8 mouse cellular contexts compared by ENCODE assay signal in genomic region chr13:30973501-30974246, GRCm38 (mm10). TPM values are rescaled to one million over a fixed set of nuclear protein-coding genes. Genes with fewer than 3 reads are reported as not detected.
DNase-seq lines count a peak whose midpoint lies in the region; ATAC-seq lines count a peak whose summit lies in the region.

Gene Exoc2, minus strand, starts transcription at chr13:30974093.
Gene Gm5447, plus strand, starts transcription at chr13:30974204.

- no peaks in the 10 kb centered on the region for H3K9me3 ChIP-seq in embryonic facial prominence, embryonic 12.5 days
- H3K9me3 ChIP-seq in limb, embryonic 12.5 days: no peaks in the 10 kb centered on the region
- no peaks in the 10 kb centered on the region for H3K9me3 ChIP-seq in midbrain, embryonic 14.5 days (ENCODE audit: control insufficient read depth, low read length)

- DNase-seq in 3T3-L1 (ENCODE audit: low read depth, low spot score): peak; percentile 80
- DNase-seq in adrenal gland, postnatal 25 days: peak; percentile 83
- peak; percentile 98 for DNase-seq in heart, adult 11 months
- peak; percentile 88 for DNase-seq in kidney, adult 18-20 months
- peak; percentile 93 for DNase-seq in midbrain, embryonic 14.5 days
- DNase-seq in spleen, adult 12 weeks (ENCODE audit: low spot score): peak; percentile 77

- peak within 1 kb of the TSS; percentile 67 for H3K4me2 ChIP-seq in embryonic facial prominence, embryonic 12.5 days (replicated peaks)
- H3K4me2 ChIP-seq in limb, embryonic 12.5 days: peak within 1 kb of the TSS; percentile 64
- H3K4me2 ChIP-seq in midbrain, embryonic 14.5 days (ENCODE audit: low read length): peak within 1 kb of the TSS; percentile 67

- peak within 1 kb of the TSS; percentile 87 for H3K27ac ChIP-seq in embryonic facial prominence, embryonic 12.5 days
- H3K27ac ChIP-seq in limb, embryonic 12.5 days: peak within 1 kb of the TSS; percentile 87
- H3K27ac ChIP-seq in midbrain, embryonic 14.5 days (replicated peaks; ENCODE audit: low read depth, low read length): peak within 1 kb of the TSS; percentile 87

- H3K4me1 ChIP-seq in embryonic facial prominence, embryonic 12.5 days: peaks cover 5% of the 10 kb centered on the region; the same call in 1 of the 2 replicates
- H3K4me1 ChIP-seq in limb, embryonic 12.5 days (replicated peaks): peaks cover 7% of the 10 kb centered on the region; the same call in 1 of the 2 replicates
- H3K4me1 ChIP-seq in midbrain, embryonic 14.5 days (ENCODE audit: control insufficient read depth, insufficient read depth, low read length): peaks cover 4% of the 10 kb centered on the region; the same call in 1 of the 2 replicates

- peak within 1 kb of the TSS; percentile 90 for H3K4me3 ChIP-seq in embryonic facial prominence, embryonic 12.5 days
- peak within 1 kb of the TSS; percentile 86 for H3K4me3 ChIP-seq in limb, embryonic 12.5 days (replicated peaks)
- peak within 1 kb of the TSS; percentile 87 for H3K4me3 ChIP-seq in midbrain, embryonic 14.5 days (replicated peaks; ENCODE audit: low read depth, low read length)

- ATAC-seq in embryonic facial prominence, embryonic 12.5 days (ENCODE audit: insufficient number of reproducible peaks, insufficient read depth, low FRiP score, low TSS enrichment): peak; percentile 94
- ATAC-seq in limb, embryonic 12.5 days (ENCODE audit: insufficient number of reproducible peaks, insufficient read depth, low FRiP score, low TSS enrichment, low read depth): peak; percentile 92
- peak; percentile 97 for ATAC-seq in midbrain, embryonic 14.5 days (ENCODE audit: low FRiP score, low TSS enrichment)

- no peaks in the 10 kb centered on the region for H3K36me3 ChIP-seq in embryonic facial prominence, embryonic 12.5 days
- H3K36me3 ChIP-seq in limb, embryonic 12.5 days: no peaks in the 10 kb centered on the region
- no peaks in the 10 kb centered on the region for H3K36me3 ChIP-seq in midbrain, embryonic 14.5 days (ENCODE audit: control insufficient read depth, insufficient read depth, low read length)

- WGBS in embryonic facial prominence, embryonic 12.5 days: under 1% methylated on average over 54 of the region's 54 CpGs
- WGBS in limb, embryonic 12.5 days: under 1% methylated on average over 54 of the region's 54 CpGs
- under 1% methylated on average over 54 of the region's 54 CpGs for WGBS in midbrain, embryonic 14.5 days

- peak within 1 kb of the TSS; percentile 80 for H3K9ac ChIP-seq in embryonic facial prominence, embryonic 12.5 days
- peak within 1 kb of the TSS; percentile 90 for H3K9ac ChIP-seq in limb, embryonic 12.5 days (replicated peaks)
- H3K9ac ChIP-seq in midbrain, embryonic 14.5 days (replicated peaks; ENCODE audit: low read length): peak within 1 kb of the TSS; percentile 92

- no peaks in the 10 kb centered on the region for H3K27me3 ChIP-seq in embryonic facial prominence, embryonic 12.5 days
- peaks cover 3% of the 10 kb centered on the region; the same call in 1 of the 2 replicates for H3K27me3 ChIP-seq in limb, embryonic 12.5 days
- H3K27me3 ChIP-seq in midbrain, embryonic 14.5 days (ENCODE audit: control insufficient read depth, insufficient read depth, low read length): no peaks in the 10 kb centered on the region

RNA-seq across cellular contexts. Expression of gene Exoc2, which starts in this region (rescaled TPM):
- total RNA-seq in adrenal gland, postnatal 25 days (2021): 28.5 and 40.3 TPM in 2 replicates
- polyA plus RNA-seq in embryonic facial prominence, embryonic 12.5 days (2016; fragmentation: Nextera tagmentation; extraction: Ambion mirVana): 40.8 and 41.5 TPM in 2 replicates
- 37.0 and 38.1 TPM in 2 replicates for polyA plus RNA-seq in limb, embryonic 12.5 days (2016; fragmentation: Nextera tagmentation; extraction: Ambion mirVana)
- polyA plus RNA-seq in midbrain, embryonic 14.5 days (2014; fragmentation: Nextera tagmentation; extraction: Ambion mirVana): 56.2 and 63.1 TPM in 2 replicates

RNA-seq across cellular contexts. Expression of gene Gm5447, which starts in this region (rescaled TPM):
- not detected in 2 replicates for total RNA-seq in adrenal gland, postnatal 25 days (2021)
- polyA plus RNA-seq in embryonic facial prominence, embryonic 12.5 days (2016; fragmentation: Nextera tagmentation; extraction: Ambion mirVana): 0.17 and 0.27 TPM in 2 replicates
- 0.12 and 0.30 TPM in 2 replicates for polyA plus RNA-seq in limb, embryonic 12.5 days (2016; fragmentation: Nextera tagmentation; extraction: Ambion mirVana)
- polyA plus RNA-seq in midbrain, embryonic 14.5 days (2014; fragmentation: Nextera tagmentation; extraction: Ambion mirVana): not detected in 2 replicates

Comparison
In these comparisons a context has a peak if more than half of its experiments do, and no peak if none do; other contexts are left out.
1. Peak in every context shown above with its lines: DNase-seq, ATAC-seq, H3K4me3 ChIP-seq and H3K27ac ChIP-seq.